Mouse (Mus musculus) ES-E14 (cell line): ENCODE measurements around the gene Prkx. TPM values are rescaled to one million over a fixed set of nuclear protein-coding genes. Genes with fewer than 3 reads are reported as not detected.

Experiments
- DNase-seq: peaks from one replicate; pipeline ENCODE4 v3.0.0-alpha.2; 2013; ENCODE audit warnings: low read depth, low spot score
- H3K27ac ChIP-seq: 2 replicates; pipeline ENCODE4 v1.5.1; 2012; ENCODE audit warnings: low read depth, mild to moderate bottlenecking, low read length, moderate library complexity, mixed read lengths; ENCODE audit not compliant: poor library complexity, insufficient read depth, severe bottlenecking
- H3K36me3 ChIP-seq: 2 replicates; pipeline ENCODE4 v1.6.1; 2012; ENCODE audit warnings: mild to moderate bottlenecking, low read length, moderate library complexity, mixed read lengths; ENCODE audit not compliant: control insufficient read depth, poor library complexity, insufficient read depth, severe bottlenecking
- H3K4me1 ChIP-seq, 2 experiments: fragments of 150-350 bp in 1 of 2; sonication (generic) in 1 of 2; 2 replicates each; pipeline ENCODE4 v1.6.1; 2012; ENCODE audit warnings: low read length in 2 of 2, mild to moderate bottlenecking in 1 of 2, mixed read lengths in 1 of 2; ENCODE audit not compliant: control insufficient read depth in 2 of 2, insufficient read depth in 2 of 2, poor library complexity in 1 of 2
- H3K4me3 ChIP-seq, 2 experiments: fragments of 150-350 bp in 1 of 2; sonication (generic) in 1 of 2; 2 replicates each; pipeline ENCODE4 v1.5.1; 2012; ENCODE audit warnings: low read length in 2 of 2, low read depth in 1 of 2, mild to moderate bottlenecking in 1 of 2, mixed read lengths in 1 of 2; ENCODE audit not compliant: insufficient read depth in 1 of 2, poor library complexity in 1 of 2, severe bottlenecking in 1 of 2
- H3K9ac ChIP-seq: 2 replicates; pipeline ENCODE4 v1.6.1; 2012; ENCODE audit warnings: low read depth, mild to moderate bottlenecking, low read length, mixed read lengths; ENCODE audit not compliant: poor library complexity, insufficient read depth, severe bottlenecking
- H3K9me3 ChIP-seq: fragments of 150-350 bp; sonication (generic); 2 replicates; pipeline ENCODE4 v1.6.1; 2012; ENCODE audit warnings: low read depth, mild to moderate bottlenecking, low read length; ENCODE audit not compliant: control insufficient read depth, insufficient read depth
- CHD2 ChIP-seq: IDR thresholded peaks from 2 replicates; pipeline ENCODE4 v1.6.1; 2014; ENCODE audit warnings: mild to moderate bottlenecking, low read depth, low read length, inconsistent platforms
- HCFC1 ChIP-seq: IDR thresholded peaks from 2 replicates; pipeline ENCODE4 v1.6.1; 2012; ENCODE audit warnings: low read length, inconsistent platforms, borderline replicate concordance; ENCODE audit not compliant: insufficient read depth
- MAFK ChIP-seq: IDR thresholded peaks from 2 replicates; pipeline ENCODE4 v1.6.1; 2014; ENCODE audit warnings: mild to moderate bottlenecking, low read depth, low read length, inconsistent platforms; ENCODE audit not compliant: insufficient read depth
- ZC3H11A ChIP-seq: IDR thresholded peaks from 2 replicates; pipeline ENCODE4 v1.6.1; 2012; ENCODE audit warnings: low read depth, mild to moderate bottlenecking, inconsistent platforms, low read length, borderline replicate concordance
- ZNF384 ChIP-seq: IDR thresholded peaks from 2 replicates; pipeline ENCODE4 v1.6.1; 2012; ENCODE audit warnings: low read depth, low read length, inconsistent platforms
- in situ Hi-C, 2 experiments: fragments of 600-800 bp; cut with MboI; formaldehyde crosslinking; loops; one replicate each; pipeline ENCODE4 v1.15.1; 2025; ENCODE audit warnings: low sequenced_read_pairs in 2 of 2, inconsistent platforms in 1 of 2; ENCODE audit not compliant: unreplicated experiment in 2 of 2
- total RNA-seq: library from RNA; depleted of rRNA; stranded (reverse); fragments of 300-350 nt; gene quantifications from 2 replicates; pipeline ENCODE4 v1.2.3, GENCODE M21; 2012

Prkx gene
- total RNA-seq, 1 experiment, result 9.1 TPM

GRCm38 (mm10) chrX:77801543-77801942, 5.5 kb upstream of the Prkx start:
- no peaks in the 10 kb centered on the region for H3K9me3 ChIP-seq
- in situ Hi-C loops, result no loop called here
- no peak overlapping the region for H3K9ac ChIP-seq
- DNase-seq, result no peak
- H3K27ac ChIP-seq, result no peak overlapping the region
- H3K4me1 ChIP-seq, result no peaks in the 10 kb centered on the region
- no peaks in the 10 kb centered on the region for H3K36me3 ChIP-seq
- TF ChIP-seq MAFK (no peak), HCFC1 (no peak), ZNF384 (no peak), ZC3H11A (no peak), CHD2 (no peak)
- H3K4me3 ChIP-seq, result no peak overlapping the region

DNA sequence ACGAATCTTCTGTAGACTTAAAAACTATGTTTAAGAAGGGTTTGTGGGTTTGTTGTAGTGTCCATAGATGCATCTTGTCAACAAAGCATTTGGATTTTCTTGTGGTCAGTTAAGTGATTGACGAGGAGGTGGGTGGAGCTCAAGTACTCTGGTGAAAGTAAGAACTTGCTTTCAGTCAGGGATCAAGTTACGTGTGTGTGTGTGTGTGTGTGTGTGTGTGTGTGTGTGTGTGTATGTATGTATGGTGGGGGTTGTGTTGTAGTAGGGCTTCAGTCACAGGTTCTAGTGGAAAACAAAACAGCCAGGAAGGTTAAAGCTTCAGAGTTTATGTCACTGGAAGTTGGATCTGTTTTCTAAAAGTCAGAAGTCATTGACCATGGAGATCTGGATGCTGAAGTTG, 3.5 kb upstream of the Prkx start:
- in situ Hi-C loops, result no loop called here
- Histone ChIP-seq H3K4me1 (no peaks in the 10 kb centered on the region), H3K9ac (no peak overlapping the region), H3K9me3 (no peaks in the 10 kb centered on the region), H3K36me3 (no peaks in the 10 kb centered on the region), H3K4me3 (no peak overlapping the region), H3K27ac (no peak overlapping the region)
- no peak for TF ChIP-seq MAFK
- TF ChIP-seq ZNF384, result no peak
- no peak for TF ChIP-seq CHD2
- no peak for TF ChIP-seq HCFC1
- TF ChIP-seq ZC3H11A, result no peak
- DNase-seq, result no peak

DNA sequence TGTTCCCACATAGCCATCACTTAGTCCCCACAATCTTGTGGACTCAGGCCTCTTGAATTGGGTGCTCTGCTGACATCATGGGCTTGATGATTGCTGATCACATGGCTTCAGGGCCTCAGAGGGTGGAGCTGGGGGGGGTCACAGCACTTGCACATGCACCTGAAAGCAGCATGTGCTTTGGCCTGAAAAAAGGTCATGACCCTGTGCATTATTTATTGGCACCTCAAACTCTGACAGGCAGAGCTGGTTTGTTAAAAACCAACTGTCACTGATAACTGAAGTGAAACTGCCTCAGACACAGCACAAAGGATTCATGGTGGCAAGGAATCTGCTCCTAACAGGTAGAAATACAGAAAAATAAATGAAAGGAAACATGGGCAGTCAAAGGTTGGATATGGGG, 1.7 kb upstream of the Prkx start:
- in situ Hi-C loops, result no loop called here
- TF ChIP-seq HCFC1 (no peak), MAFK (no peak), CHD2 (no peak), ZNF384 (no peak), ZC3H11A (no peak)
- H3K4me1 ChIP-seq, result no peaks in the 10 kb centered on the region
- H3K9me3 ChIP-seq, result no peaks in the 10 kb centered on the region
- no peak overlapping the region for H3K9ac ChIP-seq
- H3K4me3 ChIP-seq, result no peak overlapping the region
- H3K36me3 ChIP-seq, result no peaks in the 10 kb centered on the region
- no peak for DNase-seq
- H3K27ac ChIP-seq, result no peak overlapping the region

DNA sequence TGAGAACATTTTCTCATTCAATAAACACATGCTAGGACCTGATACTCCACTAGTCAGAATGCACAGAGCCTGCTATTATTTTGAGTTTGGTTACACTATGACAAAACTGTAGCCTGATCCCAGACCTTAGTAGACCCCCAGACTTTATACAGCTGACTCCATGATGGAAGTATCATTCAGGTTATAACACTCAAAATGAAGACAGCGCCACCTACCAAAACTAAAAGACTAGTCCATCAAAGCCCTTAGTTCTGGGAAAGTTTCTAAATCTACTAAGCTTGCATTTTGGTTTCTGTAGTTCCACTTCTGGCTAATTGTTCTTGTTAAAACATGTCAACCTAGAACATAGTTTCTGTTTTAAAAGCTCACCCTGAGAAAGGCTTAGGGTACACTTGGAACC, 838 bp upstream of the Prkx start:
- DNase-seq, result no peak
- TF ChIP-seq HCFC1 (no peak), MAFK (no peak), ZC3H11A (no peak), ZNF384 (no peak), CHD2 (no peak)
- no peaks in the 10 kb centered on the region for H3K4me1 ChIP-seq
- H3K36me3 ChIP-seq, result no peaks in the 10 kb centered on the region
- no peak overlapping the region for H3K9ac ChIP-seq
- peak overlapping the region in 1 of 2 experiments; percentile 86; a peak in 2 of 4 replicates for H3K4me3 ChIP-seq
- no peak overlapping the region for H3K27ac ChIP-seq
- H3K9me3 ChIP-seq, result no peaks in the 10 kb centered on the region
- in situ Hi-C loops, result no loop called here

DNA sequence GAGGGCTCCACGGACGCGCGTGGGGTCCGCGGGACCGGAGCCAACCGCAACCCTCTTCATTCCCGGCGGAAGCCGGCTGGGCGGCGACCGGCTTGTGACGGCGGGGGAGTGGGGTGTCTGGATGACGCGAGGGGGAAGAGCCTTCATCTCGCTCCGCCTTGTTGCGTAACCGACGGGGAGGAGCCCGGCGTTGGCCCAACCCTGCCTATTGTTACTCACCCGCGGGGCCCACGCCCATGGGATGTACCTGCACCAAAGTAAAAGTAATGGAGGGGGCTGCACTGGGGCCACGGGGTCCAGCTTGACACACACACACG, 262 bp downstream of the Prkx start:
- DNase-seq, result peak; percentile 71
- Histone ChIP-seq H3K9me3 (no peaks in the 10 kb centered on the region), H3K36me3 (no peaks in the 10 kb centered on the region), H3K9ac (peak overlapping the region; percentile 83), H3K4me3 (peak overlapping the region; percentile 86 to 87), H3K27ac (peak overlapping the region; percentile 94; the same call in 1 of the 2 replicates), H3K4me1 (no peaks in the 10 kb centered on the region)
- TF ChIP-seq MAFK, result no peak
- TF ChIP-seq CHD2, result no peak
- no peak for TF ChIP-seq HCFC1
- no peak for TF ChIP-seq ZC3H11A
- no peak for TF ChIP-seq ZNF384
- in situ Hi-C loops, result no loop called here
